Mouse (Mus musculus) forebrain, embryonic 16.5 days (tissue): ENCODE measurements at regions not wholly inside any gene's neighbourhood (a gene's known extent, or its start where the extent isn't known, plus 50 kb on each side); places are given as distances from the start of the nearest gene placed in this dataset.
A peak's percentile ranks its signal among the peaks of the same experiment; 100 is the strongest.

Experiments used
- ATAC-seq: fragments of 200-750 bp; cut with Nextera tagmentation; 2 replicates; pipeline ENCODE4 v1.8.0; 2017; ENCODE audit warnings: mild to moderate bottlenecking, moderate library complexity
- H3K27ac ChIP-seq: fragments of 300-500 bp; sonication (generic); 2 replicates; pipeline ENCODE4 v1.5.1; 2014; ENCODE audit warnings: low read length, control low read depth
- H3K27me3 ChIP-seq: fragments of 300-500 bp; sonication (generic); replicated peaks from 2 replicates; pipeline ENCODE4 v1.6.1; 2014; ENCODE audit warnings: low read length; ENCODE audit not compliant: control insufficient read depth, insufficient read depth
- H3K36me3 ChIP-seq: fragments of 300-500 bp; sonication (generic); 2 replicates; pipeline ENCODE4 v1.6.1; 2014; ENCODE audit not compliant: control insufficient read depth, insufficient read depth
- H3K4me1 ChIP-seq: fragments of 300-500 bp; sonication (generic); replicated peaks from 2 replicates; pipeline ENCODE4 v1.6.1; 2014; ENCODE audit warnings: low read length; ENCODE audit not compliant: control insufficient read depth, insufficient read depth
- H3K4me2 ChIP-seq: fragments of 300-500 bp; sonication (generic); 2 replicates; pipeline ENCODE4 v1.6.1; 2014; ENCODE audit warnings: mild to moderate bottlenecking, low read length, control low read depth
- H3K4me3 ChIP-seq: fragments of 300-500 bp; sonication (generic); replicated peaks from 2 replicates; pipeline ENCODE4 v1.5.1; 2014; ENCODE audit warnings: mild to moderate bottlenecking, low read length, control low read depth
- H3K9ac ChIP-seq: fragments of 300-500 bp; sonication (generic); replicated peaks from 2 replicates; pipeline ENCODE4 v1.6.1; 2014; ENCODE audit warnings: low read depth, low read length, control low read depth
- H3K9me3 ChIP-seq: fragments of 300-500 bp; sonication (generic); 2 replicates; pipeline ENCODE4 v1.6.1; 2016; ENCODE audit warnings: low read length; ENCODE audit not compliant: control insufficient read depth
- WGBS: fragments of 180-500 bp; shearing (Covaris S2); extraction: QIAGEN DNeasy Blood & Tissue Kit; methylation state at CpG from one replicate; pipeline ENCODE4 v1.1.7; 2014; 5-methylcytosine and 5-hydroxymethylcytosine counted together

GRCm38 (mm10) chr19:14035371-14035770 is 122.0 kb downstream of the Olfr1505 start:
- Histone ChIP-seq H3K27ac (no peak overlapping the region), H3K27me3 (no peaks in the 10 kb centered on the region), H3K4me1 (peaks cover 5% of the 10 kb centered on the region), H3K9ac (no peak overlapping the region), H3K4me3 (no peak overlapping the region), H3K9me3 (no peaks in the 10 kb centered on the region), H3K4me2 (no peak overlapping the region), H3K36me3 (no peaks in the 10 kb centered on the region)
- no peak for ATAC-seq
- 20% methylated on average over 1 of the region's 1 CpGs for WGBS

- Histone ChIP-seq H3K4me2 (no peak overlapping the region), H3K36me3 (no peaks in the 10 kb centered on the region), H3K4me3 (no peak overlapping the region), H3K9me3 (no peaks in the 10 kb centered on the region), H3K4me1 (peaks cover 5% of the 10 kb centered on the region), H3K27ac (no peak overlapping the region), H3K9ac (no peak overlapping the region), H3K27me3 (no peaks in the 10 kb centered on the region)
- peak; percentile 49; the same call in 1 of the 2 replicates for ATAC-seq
- 51% methylated on average over 1 of the region's 1 CpGs for whole genome bisulfite sequencing
These were observed 122.5 kb downstream of the Olfr1505 start for GRCm38 (mm10) chr19:14035785-14036184.

- H3K36me3 ChIP-seq: no peaks in the 10 kb centered on the region
- H3K4me3 ChIP-seq: no peak overlapping the region
- no peaks in the 10 kb centered on the region for H3K9me3 ChIP-seq
- H3K4me1 ChIP-seq: peaks cover 5% of the 10 kb centered on the region
- no peak overlapping the region for H3K9ac ChIP-seq
- WGBS: 16% methylated on average over 1 of the region's 1 CpGs
- ATAC-seq: no peak
- no peak overlapping the region for H3K27ac ChIP-seq
- H3K27me3 ChIP-seq: no peaks in the 10 kb centered on the region
- no peak overlapping the region for H3K4me2 ChIP-seq
These were observed 123.4 kb downstream of the Olfr1505 start for GRCm38 (mm10) chr19:14036750-14037149.

DNA sequence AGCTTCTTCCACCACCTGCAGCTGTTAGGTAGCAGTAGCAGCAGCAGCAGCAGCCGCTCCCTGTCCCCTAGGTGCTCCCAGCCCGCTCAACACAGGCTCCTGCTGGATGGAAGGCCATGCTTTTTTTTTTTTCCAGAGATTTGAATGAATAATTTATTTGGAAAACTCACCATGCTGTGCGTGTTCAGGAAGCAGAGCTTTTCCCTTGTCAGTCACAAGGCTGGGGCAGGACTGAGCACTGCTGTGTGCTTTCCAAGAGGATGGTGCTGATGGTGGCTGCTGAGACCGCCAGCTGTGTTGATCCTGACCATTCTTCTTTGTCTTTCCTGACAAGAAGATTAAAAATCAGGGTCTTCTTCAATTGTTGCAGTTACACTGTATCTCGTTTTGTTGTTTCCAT is 129.4 kb downstream of the Olfr1505 start:
- Histone ChIP-seq H3K9ac (no peak overlapping the region), H3K4me3 (no peak overlapping the region), H3K4me2 (no peak overlapping the region), H3K36me3 (no peaks in the 10 kb centered on the region), H3K27ac (no peak overlapping the region), H3K27me3 (no peaks in the 10 kb centered on the region), H3K9me3 (no peaks in the 10 kb centered on the region), H3K4me1 (no peaks in the 10 kb centered on the region)
- 32% methylated on average over 5 of the region's 5 CpGs for WGBS
- ATAC-seq: 0 out of 2 replicates have a peak, but pooled peaks have one; percentile 33

DNA sequence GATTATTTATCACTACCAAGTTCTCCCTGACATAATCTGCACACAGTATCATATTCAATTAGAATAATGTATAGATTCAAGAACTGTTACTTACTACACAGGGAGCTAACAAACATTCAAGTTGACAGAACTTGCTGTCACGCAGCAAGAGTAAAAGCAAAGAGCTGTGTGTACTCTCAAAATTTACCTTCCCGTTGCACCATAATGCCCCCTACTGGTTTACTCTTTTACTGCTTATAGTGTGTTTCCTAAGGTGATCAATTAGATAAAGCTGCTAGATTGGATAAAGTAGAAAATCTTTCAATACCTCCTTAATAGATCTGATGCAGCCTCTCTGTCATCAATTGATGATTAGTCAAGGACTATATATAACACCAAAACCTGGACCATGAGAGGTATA is 132.1 kb downstream of the Olfr1505 start:
- Histone ChIP-seq H3K4me1 (no peaks in the 10 kb centered on the region), H3K9ac (no peak overlapping the region), H3K4me3 (no peak overlapping the region), H3K27ac (no peak overlapping the region), H3K4me2 (no peak overlapping the region), H3K36me3 (no peaks in the 10 kb centered on the region), H3K27me3 (no peaks in the 10 kb centered on the region), H3K9me3 (no peaks in the 10 kb centered on the region)
- no peak for ATAC-seq
- 62% methylated on average over 2 of the region's 2 CpGs for WGBS

- H3K9ac ChIP-seq: no peak overlapping the region
- no peaks in the 10 kb centered on the region for H3K27me3 ChIP-seq
- H3K4me2 ChIP-seq: no peak overlapping the region
- no peak overlapping the region for H3K27ac ChIP-seq
- no peak overlapping the region for H3K4me3 ChIP-seq
- ATAC-seq: no peak
- no peaks in the 10 kb centered on the region for H3K36me3 ChIP-seq
- no peaks in the 10 kb centered on the region for H3K9me3 ChIP-seq
- H3K4me1 ChIP-seq: no peaks in the 10 kb centered on the region
- WGBS: 72% methylated on average over 4 of the region's 4 CpGs
These were observed 138.7 kb downstream of the Olfr1505 start for GRCm38 (mm10) chr19:14052052-14052451.

DNA sequence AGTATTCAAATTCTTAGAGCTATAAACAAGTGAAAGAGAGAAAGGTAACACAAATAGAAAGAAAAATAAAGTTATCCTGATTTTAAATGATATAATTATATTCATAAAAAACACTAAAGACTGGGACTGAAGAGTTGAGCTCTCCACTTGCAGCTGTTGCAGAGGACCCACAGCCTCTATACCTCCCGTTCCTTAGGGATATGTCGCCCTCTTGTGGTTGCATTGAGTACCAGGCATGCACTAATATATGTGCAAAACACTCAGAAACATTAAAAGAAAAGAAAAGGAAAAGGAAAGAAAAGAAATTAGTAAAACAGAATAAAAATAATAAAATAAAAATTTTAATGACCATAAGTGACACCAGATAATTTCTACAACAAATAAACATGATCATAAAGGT is 167.2 kb downstream of the Olfr1505 start:
- no peak overlapping the region for H3K9ac ChIP-seq
- no peaks in the 10 kb centered on the region for H3K9me3 ChIP-seq
- H3K4me2 ChIP-seq: no peak overlapping the region
- no peaks in the 10 kb centered on the region for H3K27me3 ChIP-seq
- no peak for ATAC-seq
- no peak overlapping the region for H3K4me3 ChIP-seq
- no peaks in the 10 kb centered on the region for H3K4me1 ChIP-seq
- WGBS: 13% methylated on average over 2 of the region's 2 CpGs
- no peak overlapping the region for H3K27ac ChIP-seq
- no peaks in the 10 kb centered on the region for H3K36me3 ChIP-seq

- H3K9ac ChIP-seq: no peak overlapping the region
- no peak overlapping the region for H3K27ac ChIP-seq
- no peaks in the 10 kb centered on the region for H3K9me3 ChIP-seq
- no peaks in the 10 kb centered on the region for H3K36me3 ChIP-seq
- 90% methylated on average over 3 of the region's 3 CpGs for WGBS
- H3K4me2 ChIP-seq: no peak overlapping the region
- no peak overlapping the region for H3K4me3 ChIP-seq
- no peaks in the 10 kb centered on the region for H3K27me3 ChIP-seq
- no peaks in the 10 kb centered on the region for H3K4me1 ChIP-seq
- no peak for ATAC-seq
These were observed 171.4 kb downstream of the Olfr1505 start for GRCm38 (mm10) chr19:14084726-14085125.

- Histone ChIP-seq H3K4me3 (no peak overlapping the region), H3K9me3 (no peaks in the 10 kb centered on the region), H3K36me3 (no peaks in the 10 kb centered on the region), H3K4me2 (no peak overlapping the region), H3K27ac (no peak overlapping the region), H3K4me1 (no peaks in the 10 kb centered on the region), H3K9ac (no peak overlapping the region), H3K27me3 (no peaks in the 10 kb centered on the region)
- 89% methylated on average over 3 of the region's 3 CpGs for WGBS
- ATAC-seq: no peak
These were observed 176.8 kb downstream of the Olfr1505 start for GRCm38 (mm10) chr19:14090106-14090505.

- H3K27ac ChIP-seq: no peak overlapping the region
- H3K9ac ChIP-seq: no peak overlapping the region
- H3K4me1 ChIP-seq: no peaks in the 10 kb centered on the region
- no peak overlapping the region for H3K4me2 ChIP-seq
- H3K27me3 ChIP-seq: no peaks in the 10 kb centered on the region
- 65% methylated on average over 2 of the region's 2 CpGs for WGBS
- H3K36me3 ChIP-seq: no peaks in the 10 kb centered on the region
- H3K4me3 ChIP-seq: no peak overlapping the region
- no peaks in the 10 kb centered on the region for H3K9me3 ChIP-seq
- no peak for ATAC-seq
These were observed 180.9 kb downstream of the Olfr1505 start for GRCm38 (mm10) chr19:14094191-14094590.
